Comparison of ENCODE assay signal across 7 mouse cellular contexts in genomic region chr4:56864417-56865001, GRCm38 (mm10). TPM values are rescaled to one million over a fixed set of nuclear protein-coding genes. Genes with fewer than 3 reads are reported as not detected.
DNase-seq lines count a peak whose midpoint lies in the region; ATAC-seq and TF ChIP-seq lines count a peak whose summit lies in the region.

No protein-coding gene starts in this region.

- H3K9me3 ChIP-seq in E14TG2a.4 (ENCODE audit: low read length): no peaks in the 10 kb centered on the region
- H3K9me3 ChIP-seq in heart, embryonic 14.5 days (ENCODE audit: control insufficient read depth, low read length): no peaks in the 10 kb centered on the region

- H3K4me1 ChIP-seq in E14TG2a.4 (replicated peaks; ENCODE audit: low read depth, low read length): peaks cover 53% of the 10 kb centered on the region
- H3K4me1 ChIP-seq in heart, embryonic 14.5 days (ENCODE audit: control insufficient read depth in 2 of 2, insufficient read depth in 2 of 2, low read length in 2 of 2): peaks cover 7 to 26% of the 10 kb centered on the region in 2 experiments
- H3K4me1 ChIP-seq in lung, adult 2 months (ENCODE audit: control insufficient read depth, insufficient read depth, low read length): peaks cover 5% of the 10 kb centered on the region

- peak; percentile 39 for DNase-seq in 416B (ENCODE audit: low read depth)
- peak; percentile 59 for DNase-seq in embryo, embryonic 10.5 days (ENCODE audit: low spot score)
- peak; percentile 55 to 74 for DNase-seq in kidney, postnatal 4 days
- peak; percentile 49 for DNase-seq in lung, adult 2 months
- peak; percentile 58 for DNase-seq in retina, embryonic 14.5 days (ENCODE audit: low spot score)

- peak; percentile 56 for ATAC-seq in heart, embryonic 14.5 days (ENCODE audit: insufficient number of reproducible peaks, insufficient read depth, low FRiP score, low read depth)

- TF ChIP-seq POLR2A in lung, adult 2 months (IDR thresholded peaks at IDR 0.05; ENCODE audit: borderline replicate concordance, extremely low read depth, low read depth, low read length): no peak

- H3K27me3 ChIP-seq in E14TG2a.4 (ENCODE audit: insufficient read depth, low read length): peaks cover 3% of the 10 kb centered on the region; the same call in 1 of the 2 replicates
- no peaks in the 10 kb centered on the region for H3K27me3 ChIP-seq in heart, embryonic 14.5 days (ENCODE audit: control insufficient read depth, insufficient read depth, low read length)

- peak overlapping the region; percentile 85 for H3K9ac ChIP-seq in heart, embryonic 14.5 days (ENCODE audit: low read length)

- WGBS in heart, embryonic 14.5 days: under 1% methylated on average over 44 of the region's 49 CpGs
- WGBS in lung, adult 2 months: 1% methylated on average over 49 of the region's 49 CpGs

- H3K27ac ChIP-seq in heart, embryonic 14.5 days (replicated peaks in 1 of 2; ENCODE audit: control insufficient read depth in 1 of 2, insufficient read depth in 1 of 2, low read depth in 2 of 2, low read length in 2 of 2): peak overlapping the region; percentile 87 to 92

- peak overlapping the region; percentile 96 for H3K4me3 ChIP-seq in E14TG2a.4 (replicated peaks; ENCODE audit: low read length)
- H3K4me3 ChIP-seq in heart, embryonic 14.5 days (ENCODE audit: control insufficient read depth in 1 of 2, insufficient read depth in 1 of 2, low read depth in 1 of 2, low read length in 2 of 2): peak overlapping the region; percentile 83 to 91
- H3K4me3 ChIP-seq in lung, adult 2 months (replicated peaks; ENCODE audit: extremely low read depth, low read depth, low read length): peak overlapping the region; percentile 68

- no peak for TF ChIP-seq CTCF in E14TG2a.4 (conservative IDR thresholded peaks at IDR 0.05; ENCODE audit: low read length)
- no peak for TF ChIP-seq CTCF in lung, adult 2 months (IDR thresholded peaks at IDR 0.05; ENCODE audit: insufficient read depth, low read length)

- peaks cover 31% of the 10 kb centered on the region for H3K36me3 ChIP-seq in E14TG2a.4 (ENCODE audit: insufficient read depth, low read length)
- no peaks in the 10 kb centered on the region for H3K36me3 ChIP-seq in heart, embryonic 14.5 days (ENCODE audit: control insufficient read depth, insufficient read depth, low read length)

- H3K4me2 ChIP-seq in heart, embryonic 14.5 days (ENCODE audit: low read length): peak overlapping the region; percentile 89

RNA-seq across cellular contexts. Expression of gene Ctnnal1, which starts 0.5 kb away (rescaled TPM):
- polyA plus RNA-seq in heart, embryonic 14.5 days (2014; fragmentation: Nextera tagmentation; extraction: Ambion mirVana): 27.2 and 27.8 TPM in 2 replicates
- 4.4 and 8.8 TPM in 2 replicates for polyA plus RNA-seq in lung, adult 2 months (2012; rRNA removed)

Comparison
In these comparisons a context has a peak if more than half of its experiments do, and no peak if none do; other contexts are left out.
1. Peak in every context shown above with its lines: DNase-seq, ATAC-seq, H3K4me3 ChIP-seq and H3K27ac ChIP-seq.